Mouse (Mus musculus): ENCODE measurements around the gene Rbmxl2. TPM values are rescaled to one million over a fixed set of nuclear protein-coding genes. Genes with fewer than 3 reads are reported as not detected.

The Rbmxl2 gene
- total RNA-seq (2014; fragmentation: Nextera tagmentation) = not detected in 2 replicates
- not detected in 2 replicates for total RNA-seq (2017)

- no peak; the same call in 1 of the 2 replicates for ATAC-seq (replicated peaks; ENCODE audit: poor library complexity, severe bottlenecking)
Measured at GRCm38 (mm10) chr7:107209204-107209860, at the start of gene Rbmxl2. TSS of gene Rbmxl2 (plus strand) at chr7:107209445.

DNA sequence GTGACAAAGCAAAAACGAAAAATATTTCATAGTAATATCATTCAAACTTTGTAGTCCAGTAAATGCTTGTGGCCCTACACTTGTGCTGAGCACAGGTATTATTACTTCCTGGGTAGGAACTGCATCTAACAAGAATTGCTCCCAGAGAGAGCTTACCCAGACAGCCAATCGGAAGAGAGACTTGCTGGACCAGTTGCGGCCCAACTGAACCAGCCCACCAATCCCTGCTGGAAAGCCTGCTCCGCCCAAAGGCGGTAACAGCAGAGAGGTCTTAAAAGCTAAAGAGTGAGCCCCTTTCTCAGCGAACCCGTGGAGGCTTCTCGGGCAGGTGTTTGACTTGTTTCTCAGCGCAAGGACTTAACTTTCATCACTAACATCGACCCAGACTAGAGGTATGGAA lies 42.6 kb upstream of the Rbmxl2 start, which contains the start of gene Nlrp14:
Gene Nlrp14, plus strand, starts transcription at position 301 of the 400 bp plus-strand sequence.
- no peak for ATAC-seq (replicated peaks; ENCODE audit: poor library complexity, severe bottlenecking)

- no peak for ATAC-seq (replicated peaks; ENCODE audit: poor library complexity, severe bottlenecking)
Measured at GRCm38 (mm10) chr7:107180406-107180805, 28.8 kb upstream of the Rbmxl2 start.

GRCm38 (mm10) chr7:107201817-107202216 lies 7.4 kb upstream of the Rbmxl2 start:
- no peak for ATAC-seq (replicated peaks; ENCODE audit: poor library complexity, severe bottlenecking)

- no peak for ATAC-seq (replicated peaks; ENCODE audit: poor library complexity, severe bottlenecking)
Measured at GRCm38 (mm10) chr7:107207843-107208242, 1.4 kb upstream of the Rbmxl2 start.

DNA sequence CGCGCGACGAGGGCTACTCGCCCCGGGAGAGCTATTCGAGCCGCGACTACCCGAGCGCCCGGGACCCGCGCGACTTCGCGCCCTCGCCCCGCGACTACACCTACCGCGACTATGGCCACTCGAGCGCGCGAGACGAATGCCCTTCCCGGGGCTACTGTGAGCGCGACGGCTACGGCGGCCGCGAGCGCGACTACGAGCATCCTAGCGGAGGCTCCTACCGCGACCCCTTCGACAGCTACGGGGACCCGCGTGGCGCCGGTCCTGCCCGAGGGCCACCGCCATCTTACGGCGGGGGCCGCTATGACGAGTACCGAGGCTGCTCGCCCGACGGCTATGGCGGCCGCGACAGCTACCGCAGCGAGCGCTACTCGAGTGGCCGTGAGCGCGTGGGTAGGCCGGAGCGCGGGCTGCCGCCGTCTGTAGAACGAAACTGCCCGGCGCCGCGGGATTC lies 906 bp downstream of the Rbmxl2 start:
- peak; percentile 27 for ATAC-seq (replicated peaks; ENCODE audit: poor library complexity, severe bottlenecking)

DNA sequence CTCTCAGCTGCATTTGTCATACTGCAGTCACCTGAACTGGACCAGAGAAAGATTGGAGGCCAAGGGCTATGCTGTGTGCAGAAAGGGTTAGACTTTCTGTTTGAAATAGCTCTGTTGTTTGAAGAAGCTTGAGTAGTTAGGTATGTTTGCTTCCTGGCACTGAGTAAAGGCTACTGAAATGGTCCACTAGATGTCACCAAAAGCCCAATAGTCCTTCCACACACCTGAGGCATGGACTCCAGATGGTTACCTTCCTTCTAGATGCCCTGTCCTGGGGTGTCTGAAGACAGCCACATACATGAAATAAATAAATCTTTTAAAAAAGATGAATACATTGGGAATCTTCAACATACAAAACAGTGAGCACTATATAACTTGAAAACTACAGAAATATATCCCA lies 6.5 kb downstream of the Rbmxl2 start:
- no peak for ATAC-seq (replicated peaks; ENCODE audit: poor library complexity, severe bottlenecking)

DNA sequence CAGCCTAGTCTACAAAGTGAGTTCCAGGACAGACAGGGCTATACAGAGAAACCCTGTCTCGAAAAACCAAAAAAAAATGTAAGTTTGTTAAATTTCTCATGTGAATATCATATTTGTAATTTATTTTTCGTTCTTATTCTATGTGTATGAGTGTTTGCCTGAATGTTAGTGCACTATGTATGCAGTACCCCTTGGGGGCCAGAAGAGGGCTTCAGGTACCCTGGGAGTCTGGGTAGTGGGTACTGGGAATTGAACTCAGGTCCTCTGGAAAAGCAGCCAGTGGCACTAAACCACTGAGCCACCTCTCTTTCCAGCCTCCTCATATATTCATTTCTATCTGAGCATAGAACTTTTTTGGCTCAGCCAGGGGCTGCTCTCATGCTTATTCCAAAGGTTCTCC lies 7.6 kb downstream of the Rbmxl2 start:
- ATAC-seq (replicated peaks; ENCODE audit: poor library complexity, severe bottlenecking) = no peak

DNA sequence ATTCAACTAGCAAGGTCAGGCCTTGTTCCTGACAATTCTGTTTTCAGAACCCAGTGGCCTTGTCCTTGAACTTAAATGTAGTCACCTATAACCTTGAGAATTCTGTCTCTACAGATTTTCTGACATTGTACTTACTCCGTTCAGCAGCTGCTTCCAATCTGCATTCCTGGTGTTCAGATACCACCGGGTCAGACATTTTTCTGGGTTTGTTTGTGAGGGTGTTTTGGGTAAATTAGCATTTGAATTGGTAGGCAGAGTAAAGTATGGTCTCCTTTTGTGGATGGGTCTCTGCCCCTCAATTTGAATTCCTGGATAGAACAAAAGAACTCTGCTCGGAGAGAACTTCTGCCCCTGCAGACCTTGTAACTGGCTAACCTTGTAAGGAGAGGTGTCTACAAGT lies 27.6 kb downstream of the Rbmxl2 start:
- ATAC-seq (replicated peaks; ENCODE audit: poor library complexity, severe bottlenecking) = no peak

- no peak for ATAC-seq (replicated peaks; ENCODE audit: poor library complexity, severe bottlenecking)
Measured at GRCm38 (mm10) chr7:107237498-107237897, 28.3 kb downstream of the Rbmxl2 start.

DNA sequence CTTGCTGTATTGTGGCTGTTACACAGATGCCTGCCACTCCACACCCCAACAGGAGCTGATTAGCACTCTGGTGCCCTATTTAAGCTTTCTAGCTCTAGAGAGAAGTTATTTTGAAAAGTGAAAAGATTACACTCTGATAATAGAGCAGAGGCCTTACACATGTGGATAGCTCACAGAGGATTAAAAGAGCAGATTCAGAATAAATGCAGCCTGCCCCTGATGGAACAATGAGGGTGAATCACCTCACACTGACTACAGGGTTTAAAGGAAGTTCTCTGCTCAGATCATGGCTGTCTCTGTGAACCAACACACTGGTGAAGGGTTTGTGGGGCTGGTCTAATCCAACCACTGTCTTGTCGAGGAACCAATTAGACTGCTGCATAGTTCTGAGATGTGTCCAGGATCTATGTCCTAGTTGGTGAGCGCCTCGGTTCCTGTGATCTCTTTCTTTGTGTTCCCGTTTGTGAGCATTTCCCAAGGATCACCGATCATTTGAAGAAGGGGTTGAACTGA lies 32.2 kb downstream of the Rbmxl2 start:
- ATAC-seq (replicated peaks; ENCODE audit: poor library complexity, severe bottlenecking) = no peak

DNA sequence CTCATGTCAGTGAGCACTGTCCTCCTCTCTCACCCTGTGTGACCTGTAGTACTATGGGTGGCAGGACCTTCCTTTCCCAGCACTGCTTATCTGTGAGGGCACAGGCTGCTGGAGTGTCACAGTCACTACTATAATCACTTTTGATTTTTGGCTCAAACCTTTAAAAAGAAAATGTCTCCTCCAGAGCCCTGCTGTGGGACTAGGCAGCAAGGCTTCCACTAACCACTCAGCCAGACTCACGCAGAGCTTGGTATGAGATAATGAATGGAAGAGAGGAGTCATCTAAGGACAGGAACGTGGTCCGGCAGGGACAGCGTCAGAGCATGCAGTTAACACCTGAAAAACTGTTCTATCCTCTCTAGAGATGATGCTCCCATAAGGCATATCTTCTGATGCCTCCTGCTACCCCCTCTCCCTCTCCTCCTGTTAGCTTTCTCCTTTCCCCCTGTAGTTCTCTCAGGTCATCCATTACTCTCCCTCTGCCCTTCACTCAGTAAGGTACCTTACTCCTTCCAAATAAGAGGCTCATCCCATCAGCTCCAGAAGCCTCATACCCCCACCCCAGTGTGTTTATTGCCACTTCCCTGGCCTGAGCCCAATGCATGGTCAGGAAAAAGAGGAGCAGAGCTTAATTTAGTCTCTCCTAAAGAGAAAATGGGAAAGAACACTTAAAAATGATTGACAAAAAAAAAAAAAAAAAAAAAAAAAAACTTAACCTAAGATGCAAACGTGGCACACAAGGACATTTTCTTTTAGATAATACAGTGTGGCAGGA lies 41.2 kb downstream of the Rbmxl2 start:
- ATAC-seq (replicated peaks; ENCODE audit: poor library complexity, severe bottlenecking) = no peak

DNA sequence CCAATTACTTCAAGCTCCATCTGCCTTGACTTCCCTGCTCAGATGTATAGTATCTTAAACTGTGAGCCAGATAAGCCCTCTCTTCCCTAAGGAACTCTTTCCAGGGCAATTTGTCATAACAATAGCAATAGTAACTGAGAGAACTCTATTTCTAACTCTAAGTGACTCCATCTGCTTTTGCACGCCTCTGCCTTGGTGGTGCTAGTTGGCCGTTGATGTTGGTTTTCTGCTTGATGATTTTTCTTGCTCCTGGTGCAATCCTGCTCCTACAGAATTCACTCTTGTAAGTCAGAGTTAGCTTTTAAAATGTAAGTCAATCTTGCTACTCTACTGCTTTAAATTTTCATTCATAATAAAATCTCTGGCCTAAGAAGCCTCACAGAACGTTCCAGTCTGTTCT lies 44.1 kb downstream of the Rbmxl2 start:
- ATAC-seq (replicated peaks; ENCODE audit: poor library complexity, severe bottlenecking) = no peak

GRCm38 (mm10) chr7:107259936-107260335 lies 50.7 kb downstream of the Rbmxl2 start:
- no peak for ATAC-seq (replicated peaks; ENCODE audit: poor library complexity, severe bottlenecking)

Other genes with a start within 250 kb of the Rbmxl2 start
- not detected in 2 replicates for gene Olfr6, start 245.5 kb upstream of the Rbmxl2 start, total RNA-seq (2014; fragmentation: Nextera tagmentation)
- not detected in 2 replicates for gene Olfr6, start 245.5 kb upstream of the Rbmxl2 start, total RNA-seq (2017)
- not detected in 2 replicates for gene Olfr711, start 234.0 kb upstream of the Rbmxl2 start, total RNA-seq (2014; fragmentation: Nextera tagmentation)
- gene Olfr711, start 234.0 kb upstream of the Rbmxl2 start, total RNA-seq (2017) = not detected in 2 replicates
- gene Olfr2, start 203.4 kb upstream of the Rbmxl2 start, total RNA-seq (2014; fragmentation: Nextera tagmentation) = not detected in 2 replicates
- not detected in 2 replicates for gene Olfr2, start 203.4 kb upstream of the Rbmxl2 start, total RNA-seq (2017)
- gene Olfr713, start 178.3 kb upstream of the Rbmxl2 start, total RNA-seq (2014; fragmentation: Nextera tagmentation) = not detected in 2 replicates
- not detected in 2 replicates for gene Olfr713, start 178.3 kb upstream of the Rbmxl2 start, total RNA-seq (2017)
- not detected in 2 replicates for gene Olfr714, start 138.5 kb upstream of the Rbmxl2 start, total RNA-seq (2014; fragmentation: Nextera tagmentation)
- gene Olfr714, start 138.5 kb upstream of the Rbmxl2 start, total RNA-seq (2017) = not detected in 2 replicates
- gene Olfr17, start 116.2 kb upstream of the Rbmxl2 start, total RNA-seq (2014; fragmentation: Nextera tagmentation) = not detected in 2 replicates
- gene Olfr17, start 116.2 kb upstream of the Rbmxl2 start, total RNA-seq (2017) = not detected in 2 replicates
- gene Olfr715b, start 99.1 kb upstream of the Rbmxl2 start, total RNA-seq (2014; fragmentation: Nextera tagmentation) = not detected in 2 replicates
- gene Olfr715b, start 99.1 kb upstream of the Rbmxl2 start, total RNA-seq (2017) = not detected in 2 replicates
- not detected in 2 replicates for gene Olfr715, start 78.4 kb upstream of the Rbmxl2 start, total RNA-seq (2014; fragmentation: Nextera tagmentation)
- not detected in 2 replicates for gene Olfr715, start 78.4 kb upstream of the Rbmxl2 start, total RNA-seq (2017)
- gene Olfr716, start 71.1 kb upstream of the Rbmxl2 start, total RNA-seq (2014; fragmentation: Nextera tagmentation) = not detected in 2 replicates
- gene Olfr716, start 71.1 kb upstream of the Rbmxl2 start, total RNA-seq (2017) = not detected in 2 replicates
- not detected in 2 replicates for gene Nlrp14, start 42.5 kb upstream of the Rbmxl2 start, total RNA-seq (2014; fragmentation: Nextera tagmentation)
- not detected in 2 replicates for gene Nlrp14, start 42.5 kb upstream of the Rbmxl2 start, total RNA-seq (2017)
- not detected in 2 replicates for gene Syt9, start 161.3 kb downstream of the Rbmxl2 start, total RNA-seq (2014; fragmentation: Nextera tagmentation)
- not detected in 2 replicates for gene Syt9, start 161.3 kb downstream of the Rbmxl2 start, total RNA-seq (2017)